Mouse (Mus musculus): ENCODE results near the gene Kcna3.

The Kcna3 gene

GRCm38 (mm10) chr3:107035521-107036457 is at the start of gene Kcna3:
Gene Kcna3, plus strand, starts transcription at chr3:107036169.
- peak in 1 of 2 experiments; percentile 51 for DNase-seq (ENCODE audit: low spot score in 2 of 2)

GRCm38 (mm10) chr3:106991334-106991733 is 44.6 kb upstream of the Kcna3 start:
- no peak for DNase-seq (ENCODE audit: low spot score in 2 of 2)

- DNase-seq (ENCODE audit: low spot score in 2 of 2), result no peak
Measured at GRCm38 (mm10) chr3:106995347-106995746, 40.6 kb upstream of the Kcna3 start.

- no peak for DNase-seq (ENCODE audit: low spot score in 2 of 2)
Measured at GRCm38 (mm10) chr3:106996186-106996585, 39.8 kb upstream of the Kcna3 start.

GRCm38 (mm10) chr3:106998370-106998769 is 37.6 kb upstream of the Kcna3 start:
- DNase-seq (ENCODE audit: low spot score in 2 of 2), result no peak

GRCm38 (mm10) chr3:107000165-107000564 is 35.8 kb upstream of the Kcna3 start:
- DNase-seq (ENCODE audit: low spot score in 2 of 2), result no peak

GRCm38 (mm10) chr3:107002249-107003123 is 33.5 kb upstream of the Kcna3 start:
- no peak for DNase-seq (ENCODE audit: low spot score in 2 of 2)

- peak in 1 of 2 experiments; percentile 26 for DNase-seq (ENCODE audit: low spot score in 2 of 2)
Measured at GRCm38 (mm10) chr3:107009329-107010076, 26.5 kb upstream of the Kcna3 start.

- peak in 1 of 2 experiments; percentile 25 for DNase-seq (ENCODE audit: low spot score in 2 of 2)
Measured at GRCm38 (mm10) chr3:107018286-107018685, 17.7 kb upstream of the Kcna3 start.

GRCm38 (mm10) chr3:107031547-107031946 is 4.4 kb upstream of the Kcna3 start:
- no peak for DNase-seq (ENCODE audit: low spot score in 2 of 2)

- no peak for DNase-seq (ENCODE audit: low spot score in 2 of 2)
Measured at GRCm38 (mm10) chr3:107034776-107035175, 1.2 kb upstream of the Kcna3 start.

- DNase-seq (ENCODE audit: low spot score in 2 of 2), result peak in 1 of 2 experiments; percentile 32
Measured at GRCm38 (mm10) chr3:107036458-107037039, 580 bp downstream of the Kcna3 start.

- peak in 1 of 2 experiments; percentile 15 for DNase-seq (ENCODE audit: low spot score in 2 of 2)
Measured at GRCm38 (mm10) chr3:107037105-107037504, 1.1 kb downstream of the Kcna3 start.

- peak in 1 of 2 experiments; percentile 18 for DNase-seq (ENCODE audit: low spot score in 2 of 2)
Measured at GRCm38 (mm10) chr3:107037536-107038155, 1.7 kb downstream of the Kcna3 start.

GRCm38 (mm10) chr3:107038156-107038536 is 2.2 kb downstream of the Kcna3 start:
- DNase-seq (ENCODE audit: low spot score in 2 of 2), result no peak

- peak in 1 of 2 experiments; percentile 67 for DNase-seq (ENCODE audit: low spot score in 2 of 2)
Measured at GRCm38 (mm10) chr3:107038661-107039223, 2.8 kb downstream of the Kcna3 start.

- DNase-seq (ENCODE audit: low spot score in 2 of 2), result no peak
Measured at GRCm38 (mm10) chr3:107039306-107039705, 3.3 kb downstream of the Kcna3 start.

- no peak for DNase-seq (ENCODE audit: low spot score in 2 of 2)
Measured at GRCm38 (mm10) chr3:107040408-107040807, 4.4 kb downstream of the Kcna3 start.

GRCm38 (mm10) chr3:107041718-107042117 is 5.7 kb downstream of the Kcna3 start:
- DNase-seq (ENCODE audit: low spot score in 2 of 2), result no peak

- DNase-seq (ENCODE audit: low spot score in 2 of 2), result no peak
Measured at GRCm38 (mm10) chr3:107061468-107061867, 25.5 kb downstream of the Kcna3 start.

Data from left cerebral cortex, adult 9 months (tissue).